17 mouse cellular contexts compared by ENCODE assay signal in the genomic region with DNA sequence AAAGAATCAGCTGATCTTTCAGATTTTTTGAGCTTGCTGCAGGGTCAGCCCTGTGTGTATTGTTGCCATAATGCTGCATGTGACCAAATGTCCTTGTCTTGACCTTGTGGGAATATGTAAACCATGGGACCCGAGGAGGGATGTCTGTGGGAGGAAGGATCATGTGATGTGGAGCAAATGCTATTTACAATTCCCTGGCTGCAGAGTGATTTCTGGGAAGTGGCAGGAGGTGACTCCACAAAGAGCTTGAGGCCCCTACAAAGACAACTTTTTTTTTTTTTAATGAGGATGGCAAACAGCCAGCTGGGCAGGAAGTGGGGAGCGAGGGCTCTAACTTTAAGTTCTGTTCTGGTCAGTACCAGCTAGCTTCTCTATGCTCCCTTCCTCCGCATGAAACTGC. TPM values are rescaled to one million over a fixed set of nuclear protein-coding genes. Genes with fewer than 3 reads are reported as not detected.
A peak's percentile ranks its signal among the peaks of the same experiment; 100 is the strongest.
DNase-seq lines count a peak whose midpoint lies in the region; ATAC-seq and TF ChIP-seq lines count a peak whose summit lies in the region.
"Had no signal": no experiment of that assay in that cellular context is flagged by ENCODE, and none has a peak within 500 bp of the region (broad histone marks: within the 10 kb centered on the region; RNA-seq: fewer than 3 reads in every experiment).

No protein-coding gene starts in this region.

- H3K27ac ChIP-seq in hindbrain, embryonic 16.5 days (ENCODE audit: low read depth, low read length), result no peak overlapping the region
- no peak overlapping the region for H3K27ac ChIP-seq in hindbrain, embryonic 13.5 days
- no peak overlapping the region for H3K27ac ChIP-seq in lung, postnatal 0 days (ENCODE audit: low read length)
- H3K27ac ChIP-seq: embryonic facial prominence, embryonic 10.5 days; forebrain, embryonic 10.5 days; limb, embryonic 12.5 days had no signal

- ATAC-seq in hindbrain, embryonic 16.5 days, result 0 out of 2 replicates have a peak, but pooled peaks have one; percentile 52
- ATAC-seq in hindbrain, embryonic 13.5 days (ENCODE audit: low FRiP score), result no peak
- peak; percentile 70 for ATAC-seq in lung, postnatal 0 days
- no peak for ATAC-seq in cerebellum, adult (ENCODE audit: insufficient number of reproducible peaks, low FRiP score, low TSS enrichment)

- TF ChIP-seq POLR2A in brain, embryonic 14.5 days (IDR thresholded peaks at IDR 0.05; ENCODE audit: borderline replicate concordance, extremely low read depth, insufficient read depth, insufficient read length, poor library complexity, severe bottlenecking), result no peak

- peaks cover 3% of the 10 kb centered on the region; the same call in 1 of the 2 replicates for H3K4me1 ChIP-seq in hindbrain, embryonic 16.5 days (ENCODE audit: control insufficient read depth, insufficient read depth, low read depth, low read length)
- H3K4me1 ChIP-seq in hindbrain, embryonic 13.5 days (replicated peaks), result peaks cover 14% of the 10 kb centered on the region; the same call in 1 of the 2 replicates
- H3K4me1 ChIP-seq in lung, postnatal 0 days (ENCODE audit: insufficient read depth, low read depth, low read length), result no peaks in the 10 kb centered on the region

- no peak overlapping the region for H3K4me2 ChIP-seq in hindbrain, embryonic 16.5 days (ENCODE audit: low read length)
- H3K4me2 ChIP-seq in hindbrain, embryonic 13.5 days, result no peak overlapping the region
- H3K4me2 ChIP-seq in lung, postnatal 0 days (replicated peaks; ENCODE audit: low read depth, low read length), result no peak overlapping the region
- H3K4me2 ChIP-seq: limb, embryonic 12.5 days had no signal

- 47% methylated on average over 3 of the region's 3 CpGs for WGBS in hindbrain, embryonic 16.5 days
- WGBS in hindbrain, embryonic 13.5 days, result 52% methylated on average over 3 of the region's 3 CpGs
- 17% methylated on average over 3 of the region's 3 CpGs for WGBS in lung, postnatal 0 days

- H3K9me3 ChIP-seq in hindbrain, embryonic 16.5 days (ENCODE audit: control insufficient read depth, low read length), result no peaks in the 10 kb centered on the region
- no peaks in the 10 kb centered on the region for H3K9me3 ChIP-seq in hindbrain, embryonic 13.5 days
- H3K9me3 ChIP-seq in lung, postnatal 0 days (ENCODE audit: low read length), result no peaks in the 10 kb centered on the region
- H3K9me3 ChIP-seq: embryonic facial prominence, embryonic 10.5 days; forebrain, embryonic 10.5 days; limb, embryonic 12.5 days had no signal

- no peak for TF ChIP-seq CTCF in lung, postnatal 0 days (IDR thresholded peaks at IDR 0.05)
- TF ChIP-seq CTCF in brain, embryonic 14.5 days (IDR thresholded peaks at IDR 0.05; ENCODE audit: borderline replicate concordance, extremely low read depth, insufficient read depth, insufficient read length), result no peak

- no peaks in the 10 kb centered on the region for H3K27me3 ChIP-seq in hindbrain, embryonic 16.5 days (replicated peaks; ENCODE audit: control insufficient read depth, insufficient read depth, low read length)
- H3K27me3 ChIP-seq in hindbrain, embryonic 13.5 days, result no peaks in the 10 kb centered on the region
- no peaks in the 10 kb centered on the region for H3K27me3 ChIP-seq in lung, postnatal 0 days (replicated peaks; ENCODE audit: insufficient read depth, low read length)
- H3K27me3 ChIP-seq: CH12.LX; limb, embryonic 12.5 days had no signal

- H3K4me3 ChIP-seq in hindbrain, embryonic 16.5 days (ENCODE audit: low read length), result no peak overlapping the region
- no peak overlapping the region for H3K4me3 ChIP-seq in hindbrain, embryonic 13.5 days
- no peak overlapping the region for H3K4me3 ChIP-seq in lung, postnatal 0 days (ENCODE audit: low read depth, low read length)
- H3K4me3 ChIP-seq: embryonic facial prominence, embryonic 10.5 days; forebrain, embryonic 10.5 days; limb, embryonic 12.5 days; myocyte had no signal

- TF ChIP-seq EP300 in lung, postnatal 0 days (IDR thresholded peaks at IDR 0.05), result no peak

- peak; percentile 27 for DNase-seq in lung, postnatal 0 days (ENCODE audit: low spot score)
- no peak for DNase-seq in lung, postnatal 4 days
- peak; percentile 59 for DNase-seq in brain, embryonic 14.5 days (ENCODE audit: low read depth)
- peak; percentile 18 for DNase-seq in kidney, postnatal 10 days
- DNase-seq in left cerebral cortex, adult 8-10 months (ENCODE audit: low spot score in 2 of 2), result no peak
- DNase-seq: cerebellum, adult 2 months; thymus, adult 2 months had no signal

- H3K36me3 ChIP-seq in hindbrain, embryonic 16.5 days (ENCODE audit: control insufficient read depth, insufficient read depth, low read length), result no peaks in the 10 kb centered on the region
- H3K36me3 ChIP-seq in hindbrain, embryonic 13.5 days, result no peaks in the 10 kb centered on the region
- no peaks in the 10 kb centered on the region for H3K36me3 ChIP-seq in lung, postnatal 0 days (ENCODE audit: insufficient read depth, low read length)
- H3K36me3 ChIP-seq: embryonic facial prominence, embryonic 10.5 days; forebrain, embryonic 10.5 days; limb, embryonic 12.5 days had no signal

- no peak overlapping the region for H3K9ac ChIP-seq in hindbrain, embryonic 16.5 days (ENCODE audit: low read depth, low read length)
- H3K9ac ChIP-seq in hindbrain, embryonic 13.5 days, result no peak overlapping the region
- no peak overlapping the region for H3K9ac ChIP-seq in lung, postnatal 0 days (replicated peaks; ENCODE audit: low read depth)
- H3K9ac ChIP-seq: limb, embryonic 12.5 days had no signal

RNA-seq across cellular contexts. Expression of gene Adgrf1, which starts 20.5 kb away (rescaled TPM):
- not detected in 2 replicates for polyA plus RNA-seq in hindbrain, embryonic 16.5 days (2015; fragmentation: Nextera tagmentation; extraction: Ambion mirVana)
- polyA plus RNA-seq in hindbrain, embryonic 13.5 days (2015; fragmentation: Nextera tagmentation; extraction: Ambion mirVana), result not detected in 2 replicates
- polyA plus RNA-seq in lung, postnatal 0 days (2015; fragmentation: Nextera tagmentation; extraction: Ambion mirVana), result not detected in 2 replicates
- polyA plus RNA-seq in brain, embryonic 14.5 days (2012; rRNA removed), result 0.04 TPM in 1 of 2 replicates, not detected in the other
- total RNA-seq in left cerebral cortex, adult 8-10 months (2022), result not detected
- total RNA-seq: CH12.LX; layer of hippocampus, postnatal 25 days had no signal
- polyA plus RNA-seq: cerebellum, adult 2 months; embryonic facial prominence, embryonic 10.5 days; forebrain, embryonic 10.5 days; limb, embryonic 12.5 days; myocyte; spleen, adult 2 months had no signal

Comparison
In these comparisons a context has a peak if more than half of its experiments do, and no peak if none do; other contexts are left out.
1. ATAC-seq: peak in hindbrain, embryonic 16.5 days (single experiment) and lung, postnatal 0 days (single experiment); none in hindbrain, embryonic 13.5 days (single experiment) and cerebellum, adult (single experiment).
2. DNase-seq: peak in lung, postnatal 0 days (single experiment), brain, embryonic 14.5 days (single experiment) and kidney, postnatal 10 days (single experiment); none in lung, postnatal 4 days (0 of 2) and left cerebral cortex, adult 8-10 months (0 of 2).